Mouse (Mus musculus) urinary bladder, postnatal 4 days (tissue): ENCODE results near the gene Tpte.

ENCODE experiments used
- DNase-seq, 2 experiments: peaks; one replicate each; pipeline ENCODE4 v3.0.0; 2021 to 2022; ENCODE audit warnings: low spot score in 2 of 2

Tpte gene

GRCm38 (mm10) chr8:22376903-22377302 lies 93.7 kb downstream of the Tpte start:
- DNase-seq: peak in 1 of 2 experiments; percentile 17

- no peak for DNase-seq
Measured at GRCm38 (mm10) chr8:22380934-22381333, 97.7 kb downstream of the Tpte start.

DNA sequence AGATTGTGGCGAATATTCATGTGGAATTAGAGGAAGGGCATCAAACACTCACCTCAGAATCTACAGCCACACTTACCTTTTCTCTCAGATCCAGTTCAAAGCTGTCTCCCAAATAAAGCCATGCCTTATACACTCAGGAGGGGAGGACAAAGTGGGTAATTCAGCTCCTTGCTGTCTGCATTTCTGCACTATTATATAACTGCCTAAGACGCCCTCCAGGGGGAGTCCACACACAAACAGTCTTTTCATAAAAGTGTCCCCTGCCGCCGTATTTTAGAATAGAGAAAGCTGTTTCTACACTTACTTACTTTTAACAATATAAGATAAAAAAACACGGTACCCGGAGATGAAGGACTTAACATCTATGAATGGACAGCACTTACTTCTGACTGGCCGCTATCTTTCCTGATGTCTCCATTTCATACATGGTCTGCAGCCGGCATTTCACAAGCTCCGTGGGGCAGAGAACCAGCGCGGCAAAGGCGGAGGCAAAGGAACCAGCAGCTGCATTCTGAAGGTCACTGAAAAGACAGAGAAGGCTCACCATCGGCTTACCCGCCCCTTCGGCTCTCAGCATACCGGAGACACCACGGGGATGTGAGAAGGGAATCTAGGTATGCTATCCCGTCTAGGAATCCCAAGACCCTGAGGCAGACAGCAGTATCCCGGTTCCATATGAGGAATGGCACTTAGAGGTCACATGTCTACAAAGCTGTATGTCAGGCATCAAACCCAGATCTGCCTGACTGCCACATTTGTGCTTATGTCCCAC lies 99.8 kb downstream of the Tpte start:
- peak in 1 of 2 experiments; percentile 13 for DNase-seq

DNA sequence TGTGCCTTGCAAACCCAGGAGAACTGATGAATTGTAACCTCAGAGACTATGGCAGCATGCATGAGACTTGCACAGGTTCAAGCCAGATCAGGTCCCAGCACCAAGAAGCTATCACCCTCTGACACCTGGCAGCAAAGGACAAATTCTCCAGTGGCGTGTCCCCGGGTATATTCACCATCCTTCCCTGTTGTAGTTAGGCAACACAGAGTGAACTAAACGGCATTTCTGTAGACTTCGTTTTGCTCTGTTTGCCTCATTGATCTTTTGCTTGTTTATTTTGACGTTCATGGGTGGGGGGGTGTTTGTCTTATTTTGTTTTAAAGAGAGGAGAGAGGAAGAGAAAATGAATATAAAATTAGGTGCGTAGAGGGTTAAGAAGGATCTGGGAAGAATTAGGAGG lies 101.9 kb downstream of the Tpte start:
- DNase-seq: no peak

GRCm38 (mm10) chr8:22389874-22390273 lies 106.6 kb downstream of the Tpte start:
- no peak for DNase-seq

DNA sequence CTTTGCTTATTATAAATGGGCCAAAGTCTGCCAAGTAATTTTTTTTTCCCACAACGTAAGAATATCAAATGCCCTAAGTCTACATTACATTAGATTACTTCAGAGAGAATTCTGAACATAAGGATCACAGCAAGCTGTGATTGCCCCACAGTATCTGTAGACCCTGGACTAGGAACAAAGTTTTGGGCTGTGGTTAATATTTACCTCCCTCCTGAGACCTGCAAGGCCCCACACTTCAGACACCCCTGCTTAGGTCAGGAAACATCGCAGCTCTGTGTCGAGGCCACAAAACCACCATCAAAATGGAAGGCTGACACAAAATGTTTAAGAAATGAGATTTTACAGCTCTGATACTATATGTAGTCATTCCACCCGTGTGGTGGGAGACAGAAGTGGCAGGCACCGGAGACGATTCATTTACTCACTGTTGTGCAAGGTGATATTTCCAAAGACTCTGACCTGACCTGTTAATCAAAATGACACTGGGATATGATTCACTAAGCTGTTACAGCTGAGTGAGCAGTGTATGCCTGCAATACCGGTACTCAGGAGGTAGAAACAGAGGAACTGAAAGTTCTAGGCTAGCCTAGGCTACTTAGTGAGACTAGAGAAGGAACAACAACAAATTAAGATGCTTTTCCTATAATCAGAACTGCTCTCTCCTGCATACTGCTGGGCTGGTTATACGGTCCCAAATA lies 107.7 kb downstream of the Tpte start:
- no peak for DNase-seq

- no peak for DNase-seq
Measured at GRCm38 (mm10) chr8:22394471-22394870, 111.2 kb downstream of the Tpte start.

DNA sequence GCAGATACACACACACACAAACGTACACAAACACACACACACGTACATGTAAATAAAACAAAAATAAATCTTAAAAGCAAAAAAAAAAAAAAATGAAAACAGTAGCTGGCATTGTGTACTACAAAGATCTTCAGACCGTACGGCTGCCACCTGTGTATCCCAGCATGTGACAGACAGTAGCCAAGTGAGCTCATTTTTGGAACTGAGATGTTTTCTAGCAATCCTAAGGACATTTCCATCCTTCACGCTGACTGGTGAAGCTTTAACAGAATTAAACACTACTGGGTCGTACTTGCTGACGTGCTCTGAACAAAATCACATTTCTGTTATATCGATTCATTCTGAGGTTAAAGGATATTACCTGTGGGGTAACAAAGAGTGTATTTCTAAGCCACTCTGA lies 112.0 kb downstream of the Tpte start:
- DNase-seq: no peak

- no peak for DNase-seq
Measured at GRCm38 (mm10) chr8:22397811-22398141, 114.5 kb downstream of the Tpte start.

DNA sequence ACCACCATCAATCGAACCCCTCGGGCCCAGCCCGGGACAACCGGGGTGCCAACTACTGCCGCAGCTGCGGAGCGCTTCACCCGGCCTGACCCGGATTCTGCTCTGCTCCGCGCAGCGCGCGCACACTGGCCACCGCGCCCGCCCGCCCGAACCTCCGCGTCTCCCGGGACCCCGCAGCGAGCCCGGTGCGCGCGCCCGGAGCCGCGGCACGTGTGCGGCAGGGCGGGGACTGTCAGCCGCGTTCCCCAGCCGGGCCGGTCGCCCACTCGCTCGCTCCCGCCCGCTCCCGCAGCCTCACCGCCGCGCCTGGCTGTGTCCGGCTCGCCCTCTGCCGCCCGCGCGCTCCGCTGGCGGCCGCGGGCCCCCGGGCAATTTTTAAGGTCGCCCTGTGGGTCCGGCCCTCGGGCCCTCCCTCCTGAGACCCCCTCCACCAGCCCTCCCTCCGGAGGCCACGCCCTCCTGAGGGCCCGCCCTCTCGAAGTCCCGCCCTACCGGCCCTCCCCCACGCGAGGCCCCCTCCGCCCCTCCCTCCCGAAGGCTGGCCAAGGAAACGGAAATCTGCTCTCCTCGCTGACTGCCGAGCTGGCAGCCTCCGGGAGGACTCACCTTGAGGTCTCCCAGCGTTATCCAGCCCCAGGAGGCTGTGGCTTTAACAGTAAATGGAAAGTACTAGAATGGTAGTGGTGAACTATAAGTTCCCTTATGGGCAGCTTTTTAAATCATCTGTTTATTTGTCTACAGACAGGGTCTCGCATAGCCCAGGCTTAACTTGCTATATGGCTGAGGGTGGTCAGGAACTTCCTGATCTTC lies 115.1 kb downstream of the Tpte start, which contains the start of gene Slc25a15:
Gene Slc25a15 (minus strand): TSS at position 456 of the 810 bp plus-strand sequence.
- peak; percentile 89 to 90 for DNase-seq

GRCm38 (mm10) chr8:22399285-22399880 lies 116.1 kb downstream of the Tpte start:
- no peak for DNase-seq

DNA sequence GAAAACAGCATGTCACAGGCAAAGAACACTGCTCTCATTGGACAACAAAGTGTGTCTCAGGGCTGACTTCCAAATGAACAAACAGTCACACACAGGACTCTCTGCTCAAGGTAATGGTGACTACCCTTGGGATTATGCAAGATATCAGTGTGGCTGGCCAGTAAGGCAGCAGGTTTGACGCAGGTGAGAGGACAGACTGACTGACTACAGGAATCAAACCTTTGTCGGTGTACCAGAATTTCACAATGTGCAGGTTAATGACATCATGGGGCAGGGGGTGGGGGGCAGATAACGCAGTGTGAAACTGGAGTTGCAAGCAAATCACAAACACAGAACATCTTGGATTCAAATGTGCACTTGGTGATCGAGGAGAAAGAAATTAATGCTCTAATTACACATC lies 117.4 kb downstream of the Tpte start:
- no peak for DNase-seq

DNA sequence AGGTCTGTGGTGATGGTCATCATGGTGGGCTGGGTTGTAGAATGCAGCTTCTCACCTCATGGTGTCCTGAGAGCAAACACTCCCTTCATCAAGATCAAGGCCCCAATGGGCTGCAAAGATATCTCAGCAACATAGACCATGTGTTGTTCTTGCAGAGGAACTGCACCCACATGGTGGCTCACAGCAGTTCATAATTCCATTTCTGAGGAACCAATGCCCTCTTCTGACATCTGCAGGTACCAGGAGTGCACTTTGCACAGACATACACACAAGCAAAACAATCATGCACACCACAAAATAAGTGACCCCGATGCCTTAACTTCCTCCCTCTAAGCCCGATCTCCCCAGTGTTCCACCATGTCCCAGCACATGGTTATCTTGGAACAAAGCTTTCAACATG lies 120.0 kb downstream of the Tpte start:
- DNase-seq: no peak

DNA sequence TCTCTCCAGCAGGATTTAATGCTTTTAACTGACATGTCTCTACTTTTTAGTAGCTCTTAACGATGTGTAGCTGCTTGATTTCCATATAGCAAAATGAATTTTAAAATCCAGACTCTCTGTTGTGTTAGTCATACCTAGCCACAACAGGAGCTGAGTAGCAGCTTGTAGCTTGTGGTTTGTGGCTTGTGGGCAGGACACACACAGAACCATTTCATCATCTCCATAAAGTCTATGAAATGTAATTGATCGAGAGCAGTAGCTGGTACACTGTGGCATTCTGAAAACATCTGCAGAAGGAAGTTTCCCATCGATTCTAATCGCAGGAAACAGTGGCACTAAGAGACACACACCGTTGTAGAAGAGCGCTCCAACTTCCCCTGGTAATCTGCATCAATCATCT lies 122.5 kb downstream of the Tpte start:
- no peak for DNase-seq

- no peak for DNase-seq
Measured at GRCm38 (mm10) chr8:22410688-22411281, 127.5 kb downstream of the Tpte start.

GRCm38 (mm10) chr8:22411282-22411702 lies 128.1 kb downstream of the Tpte start, which contains the start of gene Mrps31:
Mrps31 (plus strand) TSS chr8:22411361.
- DNase-seq: peak; percentile 75

GRCm38 (mm10) chr8:22411971-22412370 lies 128.7 kb downstream of the Tpte start:
- DNase-seq: no peak
